Mouse (Mus musculus) testis, adult 2 months (tissue): Measurements from ENCODE around the gene Trpm5. TPM values are rescaled to one million over a fixed set of nuclear protein-coding genes. Genes with fewer than 3 reads are reported as not detected.

Experiments used
- H3K27ac ChIP-seq: fragments of 200-500 bp; 2 replicates; pipeline ENCODE4 v1.5.1; 2012; ENCODE audit warnings: low read depth, low read length; ENCODE audit not compliant: control insufficient read depth, insufficient read depth
- H3K27me3 ChIP-seq: fragments of 200-500 bp; 2 replicates; pipeline ENCODE4 v1.6.1; 2012; ENCODE audit warnings: mild to moderate bottlenecking, low read length, moderate library complexity; ENCODE audit not compliant: control insufficient read depth, insufficient read depth
- H3K36me3 ChIP-seq: fragments of 200-500 bp; 2 replicates; pipeline ENCODE4 v1.6.1; 2012; ENCODE audit warnings: mild to moderate bottlenecking, low read length; ENCODE audit not compliant: control insufficient read depth, insufficient read depth
- H3K4me1 ChIP-seq: fragments of 200-500 bp; 2 replicates; pipeline ENCODE4 v1.6.1; 2012; ENCODE audit warnings: low read length; ENCODE audit not compliant: control insufficient read depth, insufficient read depth
- H3K4me3 ChIP-seq: fragments of 200-500 bp; 2 replicates; pipeline ENCODE4 v1.5.1; 2012; ENCODE audit warnings: low read depth, mild to moderate bottlenecking, low read length, moderate library complexity, mixed read lengths; ENCODE audit not compliant: control insufficient read depth
- CTCF ChIP-seq: fragments of 200-500 bp; IDR thresholded peaks from 2 replicates; pipeline ENCODE4 v1.5.1; 2012; ENCODE audit warnings: low read depth, mild to moderate bottlenecking, inconsistent platforms, low read length, moderate library complexity; ENCODE audit not compliant: control insufficient read depth, insufficient read depth, insufficient replicate concordance
- POLR2A ChIP-seq: fragments of 200-500 bp; IDR thresholded peaks from 2 replicates; pipeline ENCODE4 v1.6.1; 2012; ENCODE audit warnings: low read depth, mild to moderate bottlenecking, inconsistent platforms, low read length, moderate library complexity; ENCODE audit not compliant: control insufficient read depth
- polyA plus RNA-seq: library from polyadenylated mRNA; depleted of rRNA; stranded (reverse); fragments of >200 nt; gene quantifications from 2 replicates; pipeline ENCODE4 v1.2.3, GENCODE M21; 2012

The Trpm5 gene
- polyA plus RNA-seq, 1 experiment = 1.1 TPM

- peaks cover 26% of the 10 kb centered on the region for H3K4me1 ChIP-seq
- TF ChIP-seq POLR2A (no peak), CTCF (no peak)
- H3K27ac ChIP-seq = peak overlapping the region; percentile 71
- peak overlapping the region; percentile 85 for H3K4me3 ChIP-seq
- H3K27me3 ChIP-seq = no peaks in the 10 kb centered on the region
- no peaks in the 10 kb centered on the region for H3K36me3 ChIP-seq
These were observed 41.2 kb downstream of the Trpm5 start for GRCm38 (mm10) chr7:143053008-143053899.

- peaks cover 21% of the 10 kb centered on the region for H3K4me1 ChIP-seq
- H3K27ac ChIP-seq = peak within 1 kb of the TSS; percentile 71
- peak within 1 kb of the TSS; percentile 85 for H3K4me3 ChIP-seq
- no peaks in the 10 kb centered on the region for H3K27me3 ChIP-seq
- no peaks in the 10 kb centered on the region for H3K36me3 ChIP-seq
- peak; percentile 89 for TF ChIP-seq POLR2A
- no peak for TF ChIP-seq CTCF
These were observed 41.8 kb downstream of the Trpm5 start, which contains the start of gene Cd81 for GRCm38 (mm10) chr7:143052626-143053007. TSS of gene Cd81 (plus strand) at chr7:143052739.

DNA sequence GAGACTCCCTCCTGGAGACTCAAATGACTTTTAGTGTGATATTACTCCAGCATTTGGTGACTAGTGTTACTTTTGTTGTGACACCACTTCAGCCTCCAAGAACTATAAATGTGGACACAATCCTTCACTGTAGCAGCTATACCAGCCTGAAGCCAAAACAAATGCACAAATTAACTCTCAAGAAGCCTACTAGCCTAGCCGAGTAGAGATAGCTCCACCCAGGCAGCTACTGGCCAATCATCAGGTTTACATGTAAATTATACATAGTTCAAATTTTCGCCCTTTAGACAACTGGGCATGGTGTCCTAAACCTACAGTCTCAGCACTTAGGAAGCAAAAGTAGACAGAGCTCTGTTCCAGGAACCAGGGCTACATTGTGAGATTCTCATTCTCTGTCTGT is 43.1 kb downstream of the Trpm5 start:
- Histone ChIP-seq H3K27ac (no peak overlapping the region), H3K4me1 (peaks cover 13% of the 10 kb centered on the region), H3K27me3 (no peaks in the 10 kb centered on the region), H3K36me3 (no peaks in the 10 kb centered on the region), H3K4me3 (no peak overlapping the region)
- TF ChIP-seq CTCF (no peak), POLR2A (no peak)

DNA sequence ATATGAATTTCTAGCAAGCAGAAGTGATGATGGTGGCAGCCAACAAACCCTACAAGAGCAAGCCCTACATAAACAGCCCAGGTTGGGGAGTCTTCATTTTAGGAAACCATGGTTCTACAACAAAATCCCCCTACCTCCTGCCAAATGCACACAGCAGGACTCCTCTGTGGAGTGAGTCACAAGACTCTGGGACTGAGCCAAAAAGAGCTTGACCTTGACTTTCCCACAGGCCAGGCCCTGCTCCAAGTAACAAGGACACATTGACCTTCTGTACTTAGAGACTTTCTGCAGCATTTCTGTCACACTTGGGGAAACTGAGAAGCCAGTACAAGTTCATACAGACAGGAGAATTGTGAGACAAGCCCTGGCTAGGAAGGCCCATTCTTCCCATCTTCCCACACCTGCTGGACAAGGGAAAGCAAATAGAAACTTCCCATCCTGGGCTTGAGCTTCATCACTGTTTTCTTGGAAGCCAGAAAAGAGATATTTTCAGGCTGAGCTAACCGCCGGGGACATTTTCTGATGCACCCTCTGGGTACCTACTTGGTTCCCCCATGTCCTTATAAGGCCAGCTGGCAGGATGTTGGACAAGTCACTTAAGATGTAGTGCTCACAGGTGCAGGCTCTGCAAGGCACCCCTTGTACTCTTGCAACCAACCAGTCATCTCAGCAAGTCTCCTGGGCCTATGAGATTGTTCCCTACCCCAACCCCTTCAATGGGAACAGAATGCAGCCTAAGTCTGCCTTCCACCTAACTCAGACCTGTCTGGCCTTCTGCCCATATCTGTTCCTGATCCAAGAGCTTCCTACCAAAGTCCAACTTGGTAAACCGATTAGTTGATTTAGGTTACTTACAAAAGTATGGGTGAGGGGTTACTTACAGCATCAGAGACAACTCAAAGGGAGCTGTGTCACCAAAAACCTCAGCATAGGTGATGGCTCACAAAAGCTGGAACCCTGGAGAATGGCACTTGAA is 44.3 kb downstream of the Trpm5 start:
- no peaks in the 10 kb centered on the region for H3K27me3 ChIP-seq
- peaks cover 6% of the 10 kb centered on the region for H3K4me1 ChIP-seq
- no peak overlapping the region for H3K4me3 ChIP-seq
- TF ChIP-seq CTCF = no peak
- TF ChIP-seq POLR2A = no peak
- H3K36me3 ChIP-seq = no peaks in the 10 kb centered on the region
- no peak overlapping the region for H3K27ac ChIP-seq

DNA sequence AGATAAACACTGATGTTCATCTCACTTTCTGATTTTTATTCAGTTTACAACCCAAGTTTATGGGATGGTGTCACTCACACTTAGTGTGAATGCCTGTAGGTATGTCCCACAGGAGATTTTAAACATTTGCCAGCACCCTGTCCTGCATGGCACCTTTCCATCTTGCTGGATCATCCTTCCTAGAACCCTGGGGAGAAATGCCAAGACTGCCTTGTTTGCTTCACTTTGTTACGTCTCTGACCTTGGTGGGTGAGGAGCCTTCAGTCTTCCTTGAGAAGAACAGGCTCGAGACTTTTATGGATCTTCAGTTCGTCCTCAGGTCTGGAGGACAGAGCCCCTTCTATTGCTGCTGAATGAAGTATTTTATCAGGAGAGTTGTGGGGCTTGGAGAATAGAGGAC is 45.1 kb downstream of the Trpm5 start:
- TF ChIP-seq CTCF = no peak
- TF ChIP-seq POLR2A = no peak
- H3K4me3 ChIP-seq = no peak overlapping the region
- no peaks in the 10 kb centered on the region for H3K36me3 ChIP-seq
- H3K27ac ChIP-seq = no peak overlapping the region
- no peaks in the 10 kb centered on the region for H3K27me3 ChIP-seq
- peaks cover 6% of the 10 kb centered on the region for H3K4me1 ChIP-seq

DNA sequence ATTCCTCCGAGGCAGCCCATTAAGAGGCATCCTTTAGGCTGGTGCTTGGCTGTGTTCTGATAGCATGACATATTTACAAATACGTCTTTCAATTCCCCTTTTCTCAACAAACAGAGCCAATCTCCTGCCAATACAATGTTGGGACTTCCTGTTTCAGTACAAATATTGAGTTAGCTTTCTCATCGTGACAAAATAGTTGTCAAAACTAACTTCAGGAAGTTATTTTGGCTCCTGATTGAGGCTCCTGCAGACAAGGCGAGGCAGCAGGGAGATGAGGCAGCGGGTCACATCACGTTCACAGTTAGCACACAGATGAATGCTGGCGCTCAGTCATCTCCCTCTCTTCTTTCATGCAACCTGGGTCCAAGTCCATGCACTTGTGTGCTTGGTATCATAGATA is 48.1 kb downstream of the Trpm5 start:
- Histone ChIP-seq H3K36me3 (no peaks in the 10 kb centered on the region), H3K27ac (no peak overlapping the region), H3K27me3 (no peaks in the 10 kb centered on the region), H3K4me3 (no peak overlapping the region), H3K4me1 (peaks cover 1% of the 10 kb centered on the region; the same call in 1 of the 2 replicates)
- TF ChIP-seq POLR2A (no peak), CTCF (no peak)

DNA sequence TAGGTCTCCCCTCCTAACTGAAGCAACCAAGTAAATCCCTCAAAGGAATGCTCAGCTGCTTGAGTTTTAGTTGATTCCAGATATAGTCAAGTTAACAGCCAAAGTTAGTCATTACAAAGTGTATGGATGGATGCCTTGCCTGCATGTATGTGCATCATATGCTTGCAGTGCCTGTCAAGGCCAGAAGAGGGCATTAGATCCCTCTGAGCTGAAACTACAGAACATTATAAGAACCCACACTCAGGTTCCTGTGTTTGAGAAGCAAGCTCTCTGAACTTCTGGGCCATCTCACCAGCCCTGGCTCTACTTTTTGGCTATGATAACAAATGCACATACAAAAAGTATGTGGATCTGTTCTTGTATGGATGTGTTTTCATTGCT is 49.6 kb downstream of the Trpm5 start:
- H3K36me3 ChIP-seq = no peaks in the 10 kb centered on the region
- TF ChIP-seq CTCF (no peak), POLR2A (no peak)
- no peaks in the 10 kb centered on the region for H3K27me3 ChIP-seq
- no peak overlapping the region for H3K27ac ChIP-seq
- H3K4me3 ChIP-seq = no peak overlapping the region
- peaks cover 2% of the 10 kb centered on the region; the same call in 1 of the 2 replicates for H3K4me1 ChIP-seq
